Comparison of ENCODE assay signal across 1 mouse cellular context in the genomic region with DNA sequence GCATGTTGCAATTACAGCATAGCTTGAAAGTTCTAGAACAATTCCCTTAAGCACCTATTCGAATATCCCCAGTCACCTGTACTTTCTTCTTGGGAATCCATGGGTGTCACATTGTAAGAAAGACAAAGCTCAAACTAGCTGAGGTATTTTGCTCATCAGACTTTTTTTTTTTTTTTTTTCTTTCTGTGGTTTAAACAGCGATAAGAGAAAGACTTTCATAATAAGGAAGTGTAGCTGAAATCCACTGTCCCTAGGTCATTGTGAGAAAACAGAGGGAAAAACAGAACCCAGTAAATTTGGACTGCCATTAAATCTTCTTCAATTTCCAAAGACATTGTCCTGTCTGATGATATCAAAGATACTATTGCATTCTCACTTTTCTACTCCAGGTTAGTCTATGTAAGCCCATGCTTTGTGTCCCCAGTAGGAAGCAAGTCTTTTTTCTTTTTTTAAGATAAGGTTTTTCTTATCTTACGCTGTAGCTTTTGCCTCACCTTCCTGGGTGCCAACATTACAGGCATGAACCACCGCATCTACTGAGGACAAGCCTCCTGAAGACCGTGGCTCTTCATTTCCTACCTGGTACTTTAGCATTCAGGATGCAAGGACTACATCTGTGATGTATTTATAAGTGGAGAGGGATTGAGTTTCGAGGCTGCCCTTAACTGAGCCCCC.
A peak's percentile ranks its signal among the peaks of the same experiment; 100 is the strongest.
TF ChIP-seq lines count a peak whose summit lies in the region.

No protein-coding gene starts in this region.

TF ChIP-seq in MEL, 35 proteins besides CTCF, POLR2A, EP300 and RAD21 (continued from another document):
- TF ChIP-seq ZC3H11A (IDR thresholded peaks at IDR 0.05; ENCODE audit: low read depth, low read length) = no peak
- TF ChIP-seq POLR2AphosphoS5 (IDR thresholded peaks at IDR 0.05; ENCODE audit: borderline replicate concordance, low read depth, low read length) = no peak
- TF ChIP-seq MXI1 (IDR thresholded peaks at IDR 0.05; ENCODE audit: low read depth, low read length) = no peak
- TF ChIP-seq USF2 (IDR thresholded peaks at IDR 0.05; ENCODE audit: borderline replicate concordance in 1 of 2, insufficient read depth in 1 of 2, low read depth in 1 of 2, low read length in 2 of 2) = no peak
- TF ChIP-seq HCFC1 (IDR thresholded peaks at IDR 0.05; ENCODE audit: low read depth, low read length) = no peak
- no peak for TF ChIP-seq UBTF (IDR thresholded peaks at IDR 0.05; ENCODE audit: borderline replicate concordance, insufficient read depth, low read depth, low read length)
- TF ChIP-seq TAL1 (IDR thresholded peaks at IDR 0.05; ENCODE audit: low read length) = no peak
- TF ChIP-seq POLR2AphosphoS2 (IDR thresholded peaks at IDR 0.05; ENCODE audit: low read length) = no peak
- no peak for TF ChIP-seq TBP (IDR thresholded peaks at IDR 0.05; ENCODE audit: low read depth, low read length)
- peak; percentile 33; the same call in 1 of the 2 replicates for TF ChIP-seq SIN3A (IDR thresholded peaks at IDR 0.05; ENCODE audit: low read length)
- no peak for TF ChIP-seq ZMIZ1 (IDR thresholded peaks at IDR 0.05; ENCODE audit: low read depth, low read length)
- TF ChIP-seq SMC3 (IDR thresholded peaks at IDR 0.05; ENCODE audit: low read depth, low read length) = no peak
- TF ChIP-seq MEF2A (IDR thresholded peaks at IDR 0.05; ENCODE audit: extremely low read depth, insufficient replicate concordance, low read depth, low read length, poor library complexity, severe bottlenecking) = no peak
- no peak for TF ChIP-seq KAT2A (conservative IDR thresholded peaks at IDR 0.05; ENCODE audit: low read depth, low read length)
- TF ChIP-seq MAX (IDR thresholded peaks at IDR 0.05; ENCODE audit: low read length) = no peak
